Mouse (Mus musculus): ENCODE data around the gene Isy1.

DNA sequence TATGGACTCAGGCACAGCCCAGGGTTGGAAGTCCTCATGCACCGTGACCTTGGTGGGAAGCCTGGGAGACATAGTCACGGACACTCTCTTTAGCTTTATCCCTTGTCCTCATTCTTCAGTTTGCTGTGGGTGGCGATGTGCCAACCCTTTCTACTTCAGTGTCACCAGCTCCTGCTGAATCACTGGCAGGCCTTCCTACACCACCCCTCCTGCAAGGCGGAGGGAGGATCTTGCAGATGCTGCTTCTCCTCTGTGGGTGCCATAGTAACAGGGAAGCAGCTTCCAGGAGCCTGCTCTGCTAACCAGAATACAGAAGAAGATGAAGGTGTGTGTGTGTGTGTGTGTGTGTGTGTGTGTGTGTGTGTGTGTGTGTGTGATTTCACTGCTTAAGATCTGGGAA is 44.2 kb upstream of the Isy1 start:
- TF ChIP-seq POLR2A (IDR thresholded peaks at IDR 0.05; ENCODE audit: insufficient read depth, low read depth, low read length) (no peak), CTCF (IDR thresholded peaks at IDR 0.05) (no peak), EP300 (IDR thresholded peaks at IDR 0.05; ENCODE audit: insufficient read depth, low read depth, low read length) (no peak)
